Mouse (Mus musculus) layer of hippocampus, adult 9-10 months (tissue): ENCODE measurements around the gene Il15.

Experiments
- DNase-seq: peaks from one replicate; pipeline ENCODE4 v3.0.0; 2022; ENCODE audit warnings: low spot score

Gene Il15

DNA sequence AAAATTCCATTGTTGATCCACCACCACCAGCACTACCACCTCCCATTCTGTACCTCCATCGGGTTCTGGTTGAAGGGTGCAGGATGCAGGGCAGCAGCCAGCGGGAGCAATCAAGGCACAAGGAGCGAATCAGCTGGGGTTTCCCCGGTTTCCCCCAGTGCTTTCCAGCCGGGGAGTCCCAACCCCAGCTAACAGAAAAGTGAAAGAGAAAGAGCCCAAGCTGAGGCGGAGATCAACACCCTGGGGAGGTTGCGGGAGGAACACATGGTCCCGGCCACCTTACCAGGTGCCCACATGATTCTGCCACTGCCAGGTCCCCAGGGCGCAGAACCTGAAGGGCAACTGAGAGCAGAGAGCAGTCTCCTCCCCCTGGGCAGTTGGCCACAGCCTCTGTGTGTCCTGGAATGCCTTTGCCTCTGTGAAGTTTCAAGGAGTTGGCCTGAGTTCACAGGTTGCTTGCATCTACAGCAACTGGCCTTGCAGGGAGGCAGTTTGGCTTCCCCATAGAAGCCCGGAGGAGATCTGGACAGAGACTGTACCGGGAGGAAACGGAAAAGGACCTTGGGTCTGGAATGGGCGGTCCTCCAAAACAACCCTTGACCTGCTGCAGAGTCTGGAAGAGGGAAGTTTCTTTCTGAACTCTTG, at the start of gene Il15:
Gene Il15 (minus strand): TSS at position 537 of the 645 bp plus-strand sequence.
- DNase-seq = no peak

GRCm38 (mm10) chr8:82444897-82445296, 41.9 kb upstream of the Il15 start:
- no peak for DNase-seq

DNA sequence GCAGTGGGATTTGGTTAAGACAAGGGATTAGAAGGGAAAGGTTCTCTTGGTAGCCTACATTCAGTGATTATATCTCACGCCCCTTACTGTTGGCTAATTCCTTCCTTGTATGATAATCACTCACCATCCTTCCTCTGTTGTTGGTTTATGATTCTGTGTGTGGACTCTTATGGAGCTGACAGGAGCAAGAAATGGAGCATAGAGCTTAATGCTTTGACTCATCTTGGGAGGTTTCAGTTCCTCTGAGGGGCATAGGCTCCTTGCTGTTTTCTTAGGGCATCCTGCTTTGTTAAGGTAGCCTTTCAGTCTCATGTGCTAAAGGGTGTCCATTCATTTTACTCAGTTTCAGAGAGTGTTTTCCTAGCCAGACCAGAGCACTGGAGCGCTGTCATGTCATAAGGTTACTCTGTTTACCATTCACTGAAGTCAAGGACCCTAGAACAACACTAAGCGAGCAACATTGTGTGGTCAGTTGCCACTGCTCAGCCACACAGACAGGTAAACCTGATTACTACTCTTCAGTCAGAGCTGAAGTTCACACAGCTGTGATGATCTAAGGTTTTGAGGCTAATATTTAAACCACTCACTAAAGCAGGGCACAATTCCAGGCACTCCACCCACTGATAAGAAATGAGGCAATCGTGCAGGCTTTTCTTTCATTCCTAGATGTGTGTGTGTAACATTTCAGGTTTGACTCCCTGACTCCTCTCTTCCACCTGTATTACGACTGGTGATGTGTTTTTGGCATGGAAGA, 13.7 kb upstream of the Il15 start:
- DNase-seq = no peak

GRCm38 (mm10) chr8:82415485-82415884, 12.5 kb upstream of the Il15 start:
- no peak for DNase-seq

GRCm38 (mm10) chr8:82410135-82410534, 7.1 kb upstream of the Il15 start:
- DNase-seq = no peak

DNA sequence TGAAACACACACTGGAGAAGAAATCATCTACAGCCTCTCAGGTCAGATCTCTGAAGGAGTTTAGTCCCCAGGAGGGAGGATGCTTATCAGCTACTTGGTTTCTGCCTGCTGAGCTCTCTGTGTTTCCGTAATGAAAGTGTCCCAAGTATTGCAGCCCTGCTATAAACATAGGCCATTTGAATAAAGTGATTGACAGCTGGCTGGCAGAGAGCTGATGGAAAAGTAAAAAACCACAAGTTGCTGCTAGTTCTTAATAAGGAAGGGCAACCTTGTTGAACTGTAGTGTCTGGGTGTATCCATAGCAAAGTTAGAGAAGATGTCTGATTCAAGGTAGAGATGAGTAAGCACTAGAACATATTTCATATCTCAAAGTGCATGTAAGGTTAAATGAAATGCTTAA, 4.0 kb upstream of the Il15 start:
- no peak for DNase-seq

GRCm38 (mm10) chr8:82404068-82404467, 1.0 kb upstream of the Il15 start:
- DNase-seq = no peak

- DNase-seq = no peak
Measured at GRCm38 (mm10) chr8:82402261-82402685, 749 bp downstream of the Il15 start.

DNA sequence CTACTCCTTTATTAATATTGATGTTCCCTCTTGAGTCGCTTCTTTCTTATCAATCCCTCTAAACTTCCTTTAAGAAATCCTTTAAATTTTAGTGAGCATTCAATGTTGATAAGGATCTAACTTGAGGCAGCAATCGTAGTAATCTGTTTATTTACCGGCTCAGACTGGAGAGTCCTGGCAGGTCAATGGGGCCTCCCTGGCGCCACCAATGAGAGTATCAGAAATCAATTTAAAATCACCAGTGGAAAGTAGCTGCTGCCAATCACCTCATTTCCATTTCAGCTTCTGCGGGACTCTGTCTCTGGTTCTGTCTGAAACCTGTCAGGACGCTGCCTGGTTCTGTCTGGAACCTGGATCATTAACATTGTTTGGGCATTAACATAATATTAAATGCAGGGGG, 1.5 kb downstream of the Il15 start:
- DNase-seq = no peak

- DNase-seq = no peak
Measured at GRCm38 (mm10) chr8:82401059-82401458, 2.0 kb downstream of the Il15 start.

DNA sequence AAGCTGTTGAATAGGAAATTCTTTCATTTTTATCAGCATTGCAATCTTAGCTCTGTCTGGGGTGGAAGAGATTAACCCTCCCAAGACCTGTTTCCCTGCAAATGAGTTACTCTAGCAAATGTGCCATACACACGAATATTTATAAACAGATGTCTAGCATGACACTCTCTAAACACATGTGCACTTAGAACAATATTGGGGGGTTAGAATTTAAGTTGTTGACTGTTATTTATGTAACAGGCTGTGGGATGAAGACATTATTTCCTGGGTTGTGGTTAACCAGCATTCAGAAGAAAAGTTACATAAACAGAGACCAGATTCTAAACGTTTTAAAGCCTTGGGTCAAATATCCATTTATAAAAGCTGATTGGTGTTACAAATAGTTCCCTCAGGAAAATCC, 2.6 kb downstream of the Il15 start:
- no peak for DNase-seq

DNA sequence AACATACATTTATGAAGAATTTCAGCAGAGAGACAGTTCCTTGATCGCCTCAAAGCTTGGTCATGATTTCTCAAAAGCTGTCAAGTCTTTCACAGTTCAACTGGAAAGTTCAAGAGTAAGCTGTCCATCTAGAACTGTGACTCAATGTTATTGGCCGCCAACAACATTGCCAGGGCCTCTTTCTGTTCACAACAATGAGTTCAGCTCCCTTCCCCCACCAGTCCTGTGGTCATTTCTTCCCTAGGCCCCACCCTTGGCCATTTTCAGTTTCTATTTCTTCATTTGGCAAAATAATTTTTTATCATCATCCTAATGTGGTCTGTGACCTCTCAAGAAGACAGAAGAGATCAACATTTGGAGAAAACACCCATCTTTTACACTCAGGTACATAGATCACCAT, 4.5 kb downstream of the Il15 start:
- DNase-seq = no peak

DNA sequence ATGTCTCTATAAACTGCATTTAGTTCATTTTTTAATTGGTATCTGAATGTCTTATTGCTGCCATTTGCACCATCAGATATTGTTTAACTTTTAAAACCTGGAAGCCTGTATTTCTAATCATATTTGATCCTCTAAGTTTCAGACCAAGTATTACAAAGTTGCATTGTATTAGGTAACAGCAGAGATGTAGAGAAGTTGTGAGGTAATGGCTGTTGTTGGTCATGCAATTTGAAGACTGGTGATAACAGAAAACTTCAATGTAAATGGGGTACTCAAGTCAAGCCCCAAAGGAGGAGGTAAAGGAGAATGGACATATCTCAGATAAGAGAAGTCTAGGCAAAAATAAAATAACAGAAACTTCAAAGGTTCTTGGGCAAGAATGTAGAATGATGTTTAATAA, 11.8 kb downstream of the Il15 start:
- no peak for DNase-seq

GRCm38 (mm10) chr8:82388356-82388902, 14.6 kb downstream of the Il15 start:
- DNase-seq = no peak

DNA sequence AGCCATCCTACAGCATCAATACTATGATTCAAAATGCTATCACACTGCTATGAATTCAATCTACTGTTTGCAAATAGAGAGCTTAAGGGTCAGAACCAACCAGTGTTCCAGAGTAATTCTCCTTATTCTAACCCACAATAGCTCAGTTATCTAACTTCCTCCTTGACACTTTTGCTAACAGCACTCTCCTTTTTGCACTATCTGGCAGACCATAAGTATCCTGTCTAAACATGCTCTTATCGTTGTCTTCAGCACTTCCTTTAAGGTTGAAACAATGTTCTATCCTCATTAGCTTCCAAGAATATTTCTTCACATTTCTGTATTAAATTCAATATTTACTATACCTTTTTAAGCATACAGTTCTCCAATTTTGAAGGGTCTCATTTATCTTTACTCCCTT, 15.4 kb downstream of the Il15 start:
- DNase-seq = no peak

GRCm38 (mm10) chr8:82385867-82386266, 17.2 kb downstream of the Il15 start:
- DNase-seq = no peak

DNA sequence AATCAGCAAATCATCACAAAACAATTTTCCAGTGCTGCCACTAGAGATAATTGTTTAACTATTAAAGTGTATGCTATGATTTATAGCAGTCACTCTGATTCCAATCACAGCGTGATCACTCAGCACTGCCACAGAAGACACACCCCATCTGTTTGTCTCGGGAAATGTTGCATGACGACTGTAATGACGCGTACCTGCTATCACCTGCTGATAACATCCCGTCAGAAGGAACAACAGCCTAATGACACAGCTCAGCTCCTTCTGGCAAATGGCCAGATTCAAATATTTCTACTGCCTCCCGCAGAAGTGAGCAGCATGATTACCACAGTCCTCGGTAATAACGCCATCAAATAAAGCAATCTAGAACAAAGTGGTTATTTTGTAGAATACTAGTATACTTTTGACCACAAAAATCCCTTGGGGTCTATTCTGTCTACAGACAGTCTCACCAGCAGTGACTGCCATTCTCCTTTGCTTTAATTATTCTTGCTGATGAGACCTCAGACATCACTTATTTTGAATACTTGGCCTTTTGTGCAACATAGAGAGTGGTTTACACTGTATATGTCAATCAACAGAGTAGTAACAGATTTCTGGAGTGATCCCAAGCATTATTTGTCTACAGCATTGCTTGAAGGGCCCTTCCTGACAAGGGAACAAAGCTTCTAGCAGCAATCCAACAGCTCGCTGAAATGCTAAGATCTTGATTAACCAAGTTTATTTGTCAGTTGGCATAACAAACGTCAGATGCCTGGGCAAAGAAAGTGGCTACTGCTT, 18.4 kb downstream of the Il15 start:
- DNase-seq = no peak

DNA sequence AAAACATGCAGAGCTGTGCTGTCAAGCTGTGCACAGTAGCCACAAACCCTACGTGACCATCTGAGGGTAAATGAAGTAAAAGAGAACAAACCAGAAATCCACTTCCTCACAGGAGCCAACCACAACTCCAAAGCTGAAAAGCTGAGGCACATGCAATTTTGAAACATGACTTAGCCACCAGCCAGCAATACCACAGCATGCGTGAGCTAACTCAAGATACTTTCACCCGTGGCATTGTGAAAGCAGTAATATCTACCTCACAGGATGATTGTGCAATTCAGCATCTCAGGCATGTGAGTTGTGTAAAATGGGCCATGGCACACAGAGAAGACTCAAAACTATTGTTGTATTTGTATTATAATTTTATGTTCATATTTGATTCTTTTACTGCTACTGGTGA, 19.7 kb downstream of the Il15 start:
- no peak for DNase-seq

GRCm38 (mm10) chr8:82382316-82382715, 20.7 kb downstream of the Il15 start:
- DNase-seq = no peak

DNA sequence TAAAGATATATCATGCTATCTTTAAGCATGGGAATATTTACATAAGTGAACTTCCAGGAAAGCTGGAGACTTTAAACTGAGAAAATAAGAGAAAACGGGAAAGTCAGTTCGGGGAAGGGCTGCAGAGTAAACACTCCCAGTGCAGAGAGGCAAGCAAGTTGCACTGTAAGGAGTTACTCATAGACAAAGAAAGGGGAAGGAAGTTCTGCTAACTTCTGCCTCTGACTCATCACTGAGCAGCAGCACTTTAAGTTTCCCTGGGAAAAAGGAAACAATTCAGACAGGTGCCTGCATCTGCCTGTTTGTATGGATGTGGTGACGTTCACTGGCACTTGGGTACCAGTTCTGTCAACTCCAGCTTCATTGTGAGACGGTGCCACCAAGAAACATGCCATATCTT, 28.6 kb downstream of the Il15 start:
- no peak for DNase-seq

DNA sequence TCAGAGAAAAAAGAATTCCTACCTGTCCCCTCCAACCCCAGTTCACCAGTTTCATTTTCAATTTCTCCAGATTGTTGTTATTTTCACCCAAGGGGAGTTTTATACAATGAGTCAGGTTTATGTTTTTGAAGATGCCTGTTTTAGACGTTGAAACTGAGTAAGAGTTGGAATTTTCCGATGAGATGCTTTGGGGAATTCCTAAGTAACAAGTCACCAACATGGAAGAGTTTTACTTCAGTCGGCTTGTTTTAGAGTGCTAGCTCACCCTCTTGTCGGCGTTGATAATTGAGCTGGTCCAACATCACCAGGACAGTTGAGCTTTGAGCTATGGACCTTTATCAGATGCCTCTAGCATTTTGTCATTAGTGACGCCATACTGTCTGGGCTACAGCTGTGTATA, 30.2 kb downstream of the Il15 start:
- no peak for DNase-seq

- DNase-seq = no peak
Measured at GRCm38 (mm10) chr8:82370657-82371056, 32.4 kb downstream of the Il15 start.

DNA sequence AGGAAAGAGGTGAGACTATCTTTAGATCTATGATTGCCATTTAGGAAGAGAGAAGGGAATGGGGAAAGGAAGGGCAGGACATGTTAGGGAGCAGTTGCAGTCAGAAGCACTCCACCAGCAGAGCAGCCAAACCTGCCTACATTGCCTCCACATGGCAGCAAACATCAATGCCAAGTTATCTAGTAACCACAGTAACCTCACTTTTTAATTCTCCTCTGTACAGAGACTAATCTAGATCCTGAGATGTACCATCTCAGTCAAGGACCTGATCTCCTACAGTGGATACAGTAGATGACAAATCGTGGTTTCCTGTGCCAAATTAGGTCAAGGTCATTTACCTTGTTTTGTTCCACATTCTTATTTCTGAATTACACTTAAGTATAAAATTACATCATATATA, 42.0 kb downstream of the Il15 start:
- DNase-seq = no peak
